Mouse (Mus musculus) cerebellum, adult 2 months (tissue): ENCODE data around the gene Hspa12a.

ENCODE experiments used
- CTCF ChIP-seq: fragments of 200-500 bp; IDR thresholded peaks from 2 replicates; pipeline ENCODE4 v1.5.1; 2011; ENCODE audit warnings: low read depth, mild to moderate bottlenecking, control low read depth, low read length, moderate library complexity, borderline replicate concordance; ENCODE audit not compliant: insufficient read depth
- POLR2A ChIP-seq: fragments of 200-500 bp; IDR thresholded peaks from 2 replicates; pipeline ENCODE4 v1.6.1; 2011; ENCODE audit warnings: low read length, control low read depth, borderline replicate concordance; ENCODE audit not compliant: insufficient read depth

- TF ChIP-seq CTCF, result no peak
- no peak for TF ChIP-seq POLR2A
Measured at GRCm38 (mm10) chr19:58970826-58971225, 27.4 kb upstream of the Hspa12a start.
